Mouse (Mus musculus): ENCODE data around the gene Lrig1. TPM values are rescaled to one million over a fixed set of nuclear protein-coding genes. Genes with fewer than 3 reads are reported as not detected.
"Not testable (repeated sequence)": the region's sequence is repeated elsewhere in the genome, so short reads cannot be mapped to it uniquely, and the experiment has no call there.

The Lrig1 gene
- polyA plus RNA-seq, 1 experiment from 2014 or later: 28.9 TPM

DNA sequence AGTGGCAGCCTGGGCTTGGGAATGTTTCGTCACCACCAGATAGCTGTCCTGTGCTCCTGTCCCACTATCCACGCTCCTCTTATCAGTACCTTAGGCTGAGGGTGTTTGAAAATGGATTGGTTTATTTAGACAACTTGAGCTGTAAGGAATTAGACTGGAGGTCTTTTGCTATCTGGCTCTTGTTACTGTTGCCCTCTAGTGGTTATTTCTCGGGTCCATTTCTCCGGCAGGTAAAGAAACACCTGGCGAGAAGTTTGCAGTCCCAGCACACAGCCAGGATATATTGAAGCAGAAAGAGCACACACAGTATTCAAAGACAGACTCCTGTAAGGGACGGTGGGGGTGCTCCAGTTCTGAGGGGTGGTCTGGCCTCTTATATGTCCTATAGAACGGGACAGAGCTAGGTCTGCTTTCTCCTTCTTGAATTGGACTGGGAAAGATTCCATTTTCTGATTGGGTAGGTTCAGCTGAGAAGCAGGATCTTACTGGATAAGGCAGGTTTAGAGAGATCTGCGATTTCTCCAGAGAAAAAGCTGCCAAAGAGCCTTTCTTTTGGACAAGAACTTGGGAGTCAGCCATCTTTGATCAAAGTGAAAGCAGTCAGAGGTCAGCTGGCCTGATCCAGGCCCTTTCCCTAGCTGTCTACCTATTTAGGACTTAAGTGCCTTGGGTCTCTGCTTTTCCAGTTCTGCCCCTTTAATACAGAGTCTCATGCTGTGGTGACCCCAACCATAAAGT lies 136.6 kb downstream of the Lrig1 start:
- no peak overlapping the region for H3K27ac ChIP-seq (replicated peaks)
- no peaks in the 10 kb centered on the region; the same call in 1 of the 2 replicates for H3K4me1 ChIP-seq
- no peak overlapping the region for H3K4me3 ChIP-seq (replicated peaks)
- H3K9ac ChIP-seq: no peak overlapping the region
- H3K36me3 ChIP-seq: no peaks in the 10 kb centered on the region
- ATAC-seq (ENCODE audit: insufficient number of reproducible peaks, low FRiP score, low TSS enrichment, low read depth): no peak
- no peaks in the 10 kb centered on the region for H3K9me3 ChIP-seq (replicated peaks)
- no peaks in the 10 kb centered on the region for H3K27me3 ChIP-seq
- no peak overlapping the region for H3K4me2 ChIP-seq (replicated peaks)
- 58% methylated on average over 8 of the region's 8 CpGs for WGBS

DNA sequence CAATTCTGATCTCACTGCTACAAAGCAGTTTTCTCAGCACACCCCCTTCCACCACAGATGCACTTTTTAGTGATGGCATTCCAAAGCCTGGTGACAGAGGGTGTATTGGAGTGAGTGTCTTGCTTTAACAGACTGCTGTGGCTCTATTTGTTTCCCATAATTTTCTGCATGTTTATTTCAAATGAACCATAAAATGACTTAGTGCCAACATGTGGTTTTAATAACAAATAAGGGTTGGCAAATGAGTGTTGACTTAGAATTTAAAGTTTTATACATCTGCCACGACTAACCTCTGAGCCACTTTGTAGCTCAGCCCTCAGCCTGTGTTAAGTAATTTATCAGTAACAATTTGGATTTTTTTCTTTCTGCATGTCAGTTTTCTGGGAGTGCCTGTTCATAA lies 138.6 kb downstream of the Lrig1 start:
- Histone ChIP-seq H3K27ac (replicated peaks) (no peak overlapping the region), H3K4me2 (replicated peaks) (no peak overlapping the region), H3K9ac (no peak overlapping the region), H3K9me3 (replicated peaks) (no peaks in the 10 kb centered on the region), H3K4me1 (no peaks in the 10 kb centered on the region; the same call in 1 of the 2 replicates), H3K4me3 (replicated peaks) (no peak overlapping the region), H3K27me3 (no peaks in the 10 kb centered on the region), H3K36me3 (no peaks in the 10 kb centered on the region)
- WGBS: 29% methylated on average over 1 of the region's 1 CpGs
- ATAC-seq (ENCODE audit: insufficient number of reproducible peaks, low FRiP score, low TSS enrichment, low read depth): no peak

DNA sequence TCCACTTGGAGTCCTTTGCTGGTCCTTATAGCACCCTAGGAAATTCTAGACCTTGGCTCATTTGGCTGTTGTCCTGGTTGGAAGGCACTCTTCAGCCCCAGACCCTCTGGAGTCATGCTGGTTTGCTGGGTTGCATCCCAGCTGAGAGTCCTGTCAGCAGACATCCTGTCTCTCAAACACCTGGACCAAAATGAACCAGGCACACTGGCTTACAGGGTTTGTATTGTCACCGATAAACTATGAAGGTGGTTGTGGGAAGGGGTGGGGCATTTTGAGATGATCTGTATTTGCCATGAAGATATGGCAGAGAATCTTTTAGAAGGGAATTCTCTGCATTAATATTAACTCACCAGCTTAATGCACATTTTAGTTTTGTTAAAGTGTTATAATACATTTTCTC lies 139.1 kb downstream of the Lrig1 start:
- no peaks in the 10 kb centered on the region for H3K36me3 ChIP-seq
- H3K9me3 ChIP-seq (replicated peaks): no peaks in the 10 kb centered on the region
- no peaks in the 10 kb centered on the region; the same call in 1 of the 2 replicates for H3K4me1 ChIP-seq
- H3K27ac ChIP-seq (replicated peaks): no peak overlapping the region
- no peak overlapping the region for H3K4me2 ChIP-seq (replicated peaks)
- H3K27me3 ChIP-seq: no peaks in the 10 kb centered on the region
- 74% methylated on average over 1 of the region's 1 CpGs for WGBS
- H3K4me3 ChIP-seq (replicated peaks): no peak overlapping the region
- no peak for ATAC-seq (ENCODE audit: insufficient number of reproducible peaks, low FRiP score, low TSS enrichment, low read depth)
- H3K9ac ChIP-seq: no peak overlapping the region

- ATAC-seq (ENCODE audit: insufficient number of reproducible peaks, low FRiP score, low TSS enrichment, low read depth); H3K27ac ChIP-seq (replicated peaks); H3K27me3 ChIP-seq; H3K4me3 ChIP-seq (replicated peaks); H3K9ac ChIP-seq; H3K9me3 ChIP-seq (replicated peaks); H3K4me1 ChIP-seq; H3K36me3 ChIP-seq; H3K4me2 ChIP-seq (replicated peaks): not testable (repeated sequence)
- WGBS: 69% methylated on average over 1 of the region's 1 CpGs
Observed at GRCm38 (mm10) chr6:94558603-94559002, 141.4 kb downstream of the Lrig1 start.

Small RNA genes lying within 50 kb of the gene (microRNA-seq; reads per million reads assigned to microRNA genes)
- gene Mir7041 (ENCODE audit: borderline number of aligned reads): not detected

Other genes starting within 250 kb of the Lrig1 start
- gene Slc25a26, start 199.8 kb downstream of the Lrig1 start, polyA plus RNA-seq (2015; fragmentation: Nextera tagmentation; extraction: Ambion mirVana): 8.1 and 8.5 TPM in 2 replicates

Measured in embryonic facial prominence, embryonic 15.5 days (tissue).